Mouse (Mus musculus) adrenal gland, adult 18-20 months (tissue): ENCODE results near the gene Rasgrp2. TPM values are rescaled to one million over a fixed set of nuclear protein-coding genes. Genes with fewer than 3 reads are reported as not detected.
A peak's percentile ranks its signal among the peaks of the same experiment; 100 is the strongest.

ENCODE experiments used
- DNase-seq, 2 experiments: peaks; one replicate each; pipeline ENCODE4 v3.0.0; 2021 to 2022; ENCODE audit warnings: low spot score in 2 of 2
- total RNA-seq, 2 experiments: library from RNA; stranded (reverse); gene quantifications; 1 replicate in 1 of 2; 2 replicates in 1 of 2; pipeline ENCODE4 v1.2.3; 2021

Rasgrp2 gene
- total RNA-seq, 2 experiments from 2014 or later, result 38.0 to 44.8 TPM

GRCm38 (mm10) chr19:6425595-6425994 is 26.5 kb downstream of the Rasgrp2 start:
- DNase-seq, result no peak

GRCm38 (mm10) chr19:6426703-6427500 is 27.8 kb downstream of the Rasgrp2 start:
- no peak for DNase-seq

DNA sequence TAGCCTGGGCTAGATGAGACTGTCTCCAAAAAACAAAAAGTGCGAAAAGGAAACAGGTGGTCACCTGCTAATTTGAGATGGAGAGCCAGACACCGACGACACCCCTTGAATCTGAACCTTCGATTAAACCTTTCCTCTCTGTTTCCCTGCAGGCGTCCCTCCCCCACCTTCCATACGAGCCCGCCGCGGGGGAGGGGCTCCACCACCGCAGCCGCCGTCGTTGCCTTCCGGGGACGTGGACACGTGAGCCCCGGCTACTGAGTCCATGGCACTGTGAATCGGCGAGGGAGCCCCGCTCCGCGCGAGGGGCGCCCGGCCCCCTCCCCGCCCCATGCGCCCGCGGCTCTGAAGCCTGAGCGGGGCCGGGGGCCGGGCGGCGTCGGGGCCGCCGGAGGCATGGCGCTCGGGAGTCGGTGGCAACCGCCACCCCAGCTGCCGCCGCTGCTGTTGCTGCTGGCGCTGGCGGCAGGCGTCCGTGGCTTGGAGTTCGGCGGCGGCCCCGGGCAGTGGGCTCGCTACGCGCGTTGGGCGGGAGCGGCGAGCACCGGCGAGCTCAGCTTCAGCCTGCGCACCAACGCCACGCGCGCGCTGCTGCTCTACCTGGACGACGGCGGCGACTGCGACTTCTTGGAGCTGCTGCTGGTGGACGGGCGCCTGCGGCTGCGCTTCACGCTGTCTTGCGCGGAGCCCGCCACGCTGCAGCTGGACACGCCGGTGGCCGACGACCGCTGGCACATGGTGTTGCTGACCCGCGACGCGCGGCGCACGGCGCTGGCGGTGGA is 28.7 kb downstream of the Rasgrp2 start:
- no peak for DNase-seq

- no peak for DNase-seq
These were observed 29.5 kb downstream of the Rasgrp2 start for GRCm38 (mm10) chr19:6428501-6429200.

- DNase-seq, result no peak
These were observed 43.9 kb downstream of the Rasgrp2 start for GRCm38 (mm10) chr19:6443016-6443415.

GRCm38 (mm10) chr19:6445761-6446423 is 46.8 kb downstream of the Rasgrp2 start:
- DNase-seq, result no peak

- no peak for DNase-seq
These were observed 47.7 kb downstream of the Rasgrp2 start for GRCm38 (mm10) chr19:6446736-6447437.

DNA sequence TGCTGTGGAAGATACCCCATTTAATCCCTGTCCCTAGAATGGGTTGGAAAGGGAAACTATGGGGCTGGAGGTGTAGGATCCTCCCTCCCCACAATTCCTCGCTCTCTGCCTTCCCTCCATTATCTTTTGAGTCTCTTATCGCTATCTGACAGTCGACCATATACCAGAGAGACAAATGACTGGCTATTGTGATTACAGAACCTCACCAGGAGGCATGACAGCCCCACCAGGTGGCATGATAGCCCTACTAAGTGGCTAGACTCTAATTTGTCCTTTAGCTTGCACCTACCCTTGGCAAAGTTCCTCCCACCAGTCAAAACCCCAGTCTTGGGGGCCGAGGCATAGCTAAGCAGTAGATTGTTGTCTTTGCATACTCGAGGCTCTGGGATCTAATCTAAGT is 49.6 kb downstream of the Rasgrp2 start:
- no peak for DNase-seq

DNA sequence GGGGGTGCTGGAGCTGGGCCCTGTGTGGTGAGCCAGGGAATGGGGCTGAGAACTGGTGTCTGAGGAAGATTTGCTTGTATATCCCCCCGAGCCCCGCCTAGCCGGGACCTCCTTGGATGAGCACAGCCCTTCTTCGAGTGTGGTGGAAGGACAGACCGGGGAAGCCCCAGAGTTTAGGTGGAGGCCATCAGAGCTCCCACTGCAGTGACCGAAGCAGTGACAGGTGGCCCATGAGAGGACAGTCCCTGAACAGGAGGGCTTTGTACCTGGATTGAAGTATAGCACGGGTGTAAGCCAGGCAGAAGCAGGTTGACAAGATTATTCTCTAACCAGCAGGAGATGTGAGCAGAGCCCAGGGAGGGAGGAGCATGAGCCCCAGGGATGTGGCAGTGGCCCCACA is 50.7 kb downstream of the Rasgrp2 start:
- no peak for DNase-seq

DNA sequence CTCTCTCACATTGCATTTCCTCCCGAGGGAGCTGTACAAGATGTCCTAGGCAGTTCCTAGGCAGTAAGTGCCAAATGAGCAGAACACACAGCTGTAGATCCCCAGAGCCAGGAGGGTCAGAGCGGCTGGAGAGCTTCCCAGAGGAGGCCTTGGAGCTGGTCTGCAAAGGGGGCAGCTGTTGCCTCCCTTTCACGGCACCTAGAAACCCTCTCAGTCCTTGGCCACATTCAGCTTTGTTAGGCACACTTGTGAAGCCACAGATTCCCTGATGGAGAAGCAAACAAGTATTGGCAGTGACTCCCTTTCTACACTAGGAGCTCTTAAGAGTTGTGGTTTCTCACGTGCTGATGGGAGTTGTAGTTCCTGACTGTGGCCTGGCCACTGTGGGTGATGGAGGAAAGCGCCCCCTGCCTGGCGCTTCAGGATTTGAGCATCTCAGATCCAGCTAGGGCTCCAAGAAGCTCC is 52.9 kb downstream of the Rasgrp2 start:
- DNase-seq, result peak; percentile 60 to 67

GRCm38 (mm10) chr19:6452672-6453310 is 53.7 kb downstream of the Rasgrp2 start:
- DNase-seq, result no peak

- DNase-seq, result no peak
These were observed 54.2 kb downstream of the Rasgrp2 start for GRCm38 (mm10) chr19:6453349-6453748.

DNA sequence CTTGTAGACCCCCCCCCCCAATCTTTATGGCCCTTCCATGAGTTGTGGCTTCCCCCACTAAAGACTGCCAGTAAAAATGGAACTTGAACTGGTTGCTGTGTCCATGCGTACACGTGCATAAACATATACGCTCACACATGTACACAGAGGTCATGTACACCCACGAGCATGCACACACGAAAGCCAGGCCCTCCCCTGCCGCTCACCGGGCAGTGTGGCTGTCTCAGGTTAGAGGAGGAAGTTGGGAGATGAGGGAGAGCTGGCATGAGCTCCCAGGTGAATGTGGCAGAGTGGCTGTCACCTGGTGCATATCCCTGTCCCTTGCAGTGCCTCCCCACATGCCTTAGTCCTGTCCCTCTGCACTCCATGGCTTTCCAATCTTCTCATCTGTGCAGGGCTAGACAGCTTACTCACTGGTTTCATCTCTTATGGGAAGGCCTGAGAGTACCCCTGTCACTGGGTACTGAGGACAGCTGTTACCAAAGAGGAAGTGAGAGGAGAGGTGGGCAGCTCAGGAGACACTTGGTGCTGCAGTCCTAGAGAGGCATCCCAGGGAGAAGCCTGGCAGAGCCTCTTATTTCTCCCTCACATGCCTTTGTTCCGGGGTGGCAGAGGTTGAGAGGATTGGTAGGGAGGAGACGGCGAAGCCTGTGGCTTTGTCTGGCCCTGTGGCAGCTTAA is 55.0 kb downstream of the Rasgrp2 start:
- no peak for DNase-seq

DNA sequence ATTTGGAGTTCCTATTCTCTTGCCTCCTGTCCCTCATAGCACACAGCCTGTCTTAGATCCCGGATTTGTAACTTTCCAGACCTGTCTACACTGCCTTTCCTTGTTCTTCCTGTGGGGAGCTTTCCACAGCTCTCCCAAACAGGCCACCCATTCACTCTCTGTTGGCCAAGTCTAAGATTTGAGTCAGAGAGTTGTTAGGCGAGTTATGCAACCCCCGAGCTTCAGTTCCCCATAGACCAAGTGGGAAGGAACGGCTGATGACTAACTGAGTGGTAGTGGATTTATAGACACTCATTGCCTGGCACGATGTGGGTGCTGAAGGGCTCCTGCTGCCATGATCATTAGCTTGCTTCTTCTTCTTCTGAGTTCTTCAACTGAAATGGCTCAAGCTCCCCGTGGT is 60.4 kb downstream of the Rasgrp2 start:
- no peak for DNase-seq

GRCm38 (mm10) chr19:6462841-6463240 is 63.7 kb downstream of the Rasgrp2 start:
- no peak for DNase-seq

DNA sequence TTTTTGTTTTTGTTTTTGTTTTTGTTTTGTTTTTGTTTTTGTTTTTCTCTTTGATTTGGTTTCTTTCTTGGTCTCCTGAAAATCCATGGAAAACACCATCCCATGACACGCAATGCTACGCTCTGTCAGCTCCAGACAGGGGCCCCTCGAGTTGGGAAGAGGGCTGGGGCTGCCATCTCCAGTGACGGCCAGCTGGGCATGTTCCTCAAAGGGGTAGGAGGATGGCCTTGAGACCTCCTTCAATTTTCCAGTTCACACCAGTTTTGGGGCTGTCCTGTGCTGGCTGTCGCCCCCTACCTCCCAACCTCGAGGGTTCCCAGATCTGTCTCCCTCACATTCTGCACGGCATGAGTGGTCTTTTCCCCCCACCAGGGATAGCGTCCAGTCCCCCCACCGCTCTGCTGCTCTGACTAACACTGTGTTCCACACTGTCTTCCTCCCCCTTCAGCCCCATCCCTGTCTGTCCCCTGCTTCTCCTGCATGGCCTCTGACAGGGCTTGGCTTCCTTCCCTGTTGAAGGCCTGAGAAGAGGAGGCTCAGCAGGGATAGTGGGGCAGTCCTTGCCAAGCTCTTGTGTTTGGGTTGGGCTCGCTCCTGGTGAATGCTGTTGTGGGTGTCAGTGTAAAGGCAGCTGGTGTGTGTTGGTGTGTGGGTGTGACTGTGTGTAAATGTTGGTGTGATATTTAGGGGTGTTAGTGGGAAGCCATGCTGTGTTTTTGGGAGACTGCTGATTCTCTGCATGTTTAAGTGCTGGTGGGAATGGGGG is 65.3 kb downstream of the Rasgrp2 start:
- DNase-seq, result no peak
